Mouse (Mus musculus): ENCODE data around the gene Rmi2. TPM values are rescaled to one million over a fixed set of nuclear protein-coding genes. Genes with fewer than 3 reads are reported as not detected.

Gene Rmi2
- polyA plus RNA-seq, 1 experiment: 3.8 TPM

DNA sequence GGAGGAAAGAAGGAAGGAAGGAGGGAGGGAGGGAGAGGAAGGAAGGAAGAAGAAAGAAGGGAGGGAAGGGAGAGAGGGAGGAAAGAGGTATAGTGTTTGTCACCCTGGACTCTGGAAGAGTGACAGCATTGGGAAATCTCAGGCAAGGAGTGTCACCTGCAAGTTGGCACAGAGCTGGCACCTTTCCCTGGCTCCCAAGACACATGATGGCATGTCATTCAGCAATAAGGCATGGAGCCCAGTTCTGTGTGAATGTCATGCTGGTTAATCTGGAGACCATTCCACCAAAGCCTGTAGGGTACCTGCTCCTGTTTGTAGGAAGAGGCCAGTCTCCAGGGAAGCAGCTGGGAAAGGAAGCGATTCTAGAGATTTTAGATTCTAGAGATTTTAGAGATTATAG is 24.5 kb upstream of the Rmi2 start:
- no peak for TF ChIP-seq POLR2A (IDR thresholded peaks at IDR 0.05; ENCODE audit: insufficient read depth, low read length)
- no peak for TF ChIP-seq EP300 (IDR thresholded peaks at IDR 0.05; ENCODE audit: insufficient read depth, low read depth, low read length)
- no peak for TF ChIP-seq CTCF (IDR thresholded peaks at IDR 0.05; ENCODE audit: low read depth, low read length)
- Histone ChIP-seq H3K36me3 (ENCODE audit: control insufficient read depth, insufficient read depth, low read length, poor library complexity, severe bottlenecking) (no peaks in the 10 kb centered on the region), H3K9ac (ENCODE audit: low read depth, poor library complexity, severe bottlenecking) (no peak overlapping the region), H3K4me1 (ENCODE audit: control insufficient read depth, insufficient read depth, low read length) (no peaks in the 10 kb centered on the region), H3K27me3 (ENCODE audit: control insufficient read depth, insufficient read depth, low read length, poor library complexity, severe bottlenecking) (no peaks in the 10 kb centered on the region), H3K9me3 (replicated peaks; ENCODE audit: control insufficient read depth, insufficient read depth, low read length, poor library complexity, severe bottlenecking) (no peaks in the 10 kb centered on the region), H3K27ac (ENCODE audit: insufficient read depth, low read length) (no peak overlapping the region), H3K4me3 (ENCODE audit: low read depth, low read length) (no peak overlapping the region)

GRCm38 (mm10) chr16:10812865-10813371 is 21.9 kb upstream of the Rmi2 start, which contains the start of gene Gm11172:
TSS of gene Gm11172 (plus strand) at chr16:10812915.
- H3K4me1 ChIP-seq (ENCODE audit: control insufficient read depth, insufficient read depth, low read length): no peaks in the 10 kb centered on the region
- no peak within 1 kb of the TSS for H3K9ac ChIP-seq (ENCODE audit: low read depth, poor library complexity, severe bottlenecking)
- no peaks in the 10 kb centered on the region for H3K27me3 ChIP-seq (ENCODE audit: control insufficient read depth, insufficient read depth, low read length, poor library complexity, severe bottlenecking)
- TF ChIP-seq CTCF (IDR thresholded peaks at IDR 0.05; ENCODE audit: low read depth, low read length) (no peak), POLR2A (IDR thresholded peaks at IDR 0.05; ENCODE audit: insufficient read depth, low read length) (no peak), EP300 (IDR thresholded peaks at IDR 0.05; ENCODE audit: insufficient read depth, low read depth, low read length) (no peak)
- H3K4me3 ChIP-seq (ENCODE audit: low read depth, low read length): no peak within 1 kb of the TSS
- H3K36me3 ChIP-seq (ENCODE audit: control insufficient read depth, insufficient read depth, low read length, poor library complexity, severe bottlenecking): no peaks in the 10 kb centered on the region
- H3K27ac ChIP-seq (ENCODE audit: insufficient read depth, low read length): no peak within 1 kb of the TSS
- H3K9me3 ChIP-seq (replicated peaks; ENCODE audit: control insufficient read depth, insufficient read depth, low read length, poor library complexity, severe bottlenecking): no peaks in the 10 kb centered on the region

DNA sequence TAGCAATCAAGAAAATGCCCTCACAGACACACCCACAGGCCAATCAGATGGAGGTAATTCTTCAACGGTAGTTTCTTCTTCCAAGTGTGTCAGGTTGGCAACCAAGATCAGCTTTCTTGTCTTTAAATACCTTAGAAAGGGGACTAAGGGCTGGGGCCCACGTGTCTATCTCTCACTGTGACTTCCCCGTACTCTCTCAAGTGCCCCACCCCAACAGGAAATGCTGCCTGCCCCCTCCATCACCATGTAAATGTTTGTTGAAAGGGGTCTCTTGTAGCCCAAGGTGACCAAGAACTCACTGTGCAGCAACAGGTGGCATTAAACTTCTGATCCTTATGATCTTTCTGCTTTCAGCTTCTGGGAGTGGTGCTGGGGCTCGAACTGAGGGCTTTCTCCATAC is 21.1 kb upstream of the Rmi2 start:
- TF ChIP-seq CTCF (IDR thresholded peaks at IDR 0.05; ENCODE audit: low read depth, low read length) (no peak), EP300 (IDR thresholded peaks at IDR 0.05; ENCODE audit: insufficient read depth, low read depth, low read length) (no peak), POLR2A (IDR thresholded peaks at IDR 0.05; ENCODE audit: insufficient read depth, low read length) (no peak)
- Histone ChIP-seq H3K27me3 (ENCODE audit: control insufficient read depth, insufficient read depth, low read length, poor library complexity, severe bottlenecking) (no peaks in the 10 kb centered on the region), H3K4me1 (ENCODE audit: control insufficient read depth, insufficient read depth, low read length) (no peaks in the 10 kb centered on the region), H3K27ac (ENCODE audit: insufficient read depth, low read length) (no peak overlapping the region), H3K36me3 (ENCODE audit: control insufficient read depth, insufficient read depth, low read length, poor library complexity, severe bottlenecking) (no peaks in the 10 kb centered on the region), H3K4me3 (ENCODE audit: low read depth, low read length) (no peak overlapping the region), H3K9ac (ENCODE audit: low read depth, poor library complexity, severe bottlenecking) (no peak overlapping the region), H3K9me3 (replicated peaks; ENCODE audit: control insufficient read depth, insufficient read depth, low read length, poor library complexity, severe bottlenecking) (no peaks in the 10 kb centered on the region)

- no peak overlapping the region for H3K27ac ChIP-seq (ENCODE audit: insufficient read depth, low read length)
- H3K9me3 ChIP-seq (replicated peaks; ENCODE audit: control insufficient read depth, insufficient read depth, low read length, poor library complexity, severe bottlenecking): no peaks in the 10 kb centered on the region
- no peak overlapping the region for H3K4me3 ChIP-seq (ENCODE audit: low read depth, low read length)
- H3K36me3 ChIP-seq (ENCODE audit: control insufficient read depth, insufficient read depth, low read length, poor library complexity, severe bottlenecking): no peaks in the 10 kb centered on the region
- H3K27me3 ChIP-seq (ENCODE audit: control insufficient read depth, insufficient read depth, low read length, poor library complexity, severe bottlenecking): no peaks in the 10 kb centered on the region
- TF ChIP-seq CTCF (IDR thresholded peaks at IDR 0.05; ENCODE audit: low read depth, low read length) (no peak), POLR2A (IDR thresholded peaks at IDR 0.05; ENCODE audit: insufficient read depth, low read length) (no peak), EP300 (IDR thresholded peaks at IDR 0.05; ENCODE audit: insufficient read depth, low read depth, low read length) (no peak)
- no peak overlapping the region for H3K9ac ChIP-seq (ENCODE audit: low read depth, poor library complexity, severe bottlenecking)
- H3K4me1 ChIP-seq (ENCODE audit: control insufficient read depth, insufficient read depth, low read length): no peaks in the 10 kb centered on the region
These were observed 20.0 kb upstream of the Rmi2 start for GRCm38 (mm10) chr16:10814864-10815263.

DNA sequence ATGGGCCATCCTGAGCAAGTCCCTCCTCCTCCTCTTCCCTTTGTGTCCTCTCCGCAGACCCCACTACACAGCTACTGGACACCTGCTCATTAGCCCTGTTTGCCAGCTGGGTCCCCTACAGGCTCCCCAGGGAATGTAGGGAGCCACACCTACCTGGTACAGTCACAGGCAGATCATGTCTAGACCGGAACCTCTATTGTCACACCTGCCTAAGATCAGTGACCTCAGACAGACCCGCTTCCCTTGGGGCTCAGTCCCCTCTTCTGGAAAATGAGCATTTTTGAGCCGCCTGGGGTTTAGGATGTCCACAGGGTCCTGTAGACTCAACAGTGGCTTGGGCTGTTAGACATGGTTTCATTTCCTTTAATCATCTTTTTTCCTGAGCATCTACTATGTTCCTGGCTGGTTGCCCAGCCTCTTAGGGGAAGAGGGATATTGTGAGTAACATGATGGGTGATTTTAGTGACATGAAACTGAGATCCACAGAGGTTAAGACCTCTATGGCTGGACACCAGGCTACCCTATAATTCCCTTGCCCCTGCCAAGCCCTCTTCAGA is 16.2 kb upstream of the Rmi2 start:
- Histone ChIP-seq H3K27me3 (ENCODE audit: control insufficient read depth, insufficient read depth, low read length, poor library complexity, severe bottlenecking) (no peaks in the 10 kb centered on the region), H3K27ac (ENCODE audit: insufficient read depth, low read length) (no peak overlapping the region), H3K4me1 (ENCODE audit: control insufficient read depth, insufficient read depth, low read length) (no peaks in the 10 kb centered on the region), H3K9me3 (replicated peaks; ENCODE audit: control insufficient read depth, insufficient read depth, low read length, poor library complexity, severe bottlenecking) (no peaks in the 10 kb centered on the region), H3K36me3 (ENCODE audit: control insufficient read depth, insufficient read depth, low read length, poor library complexity, severe bottlenecking) (no peaks in the 10 kb centered on the region), H3K4me3 (ENCODE audit: low read depth, low read length) (no peak overlapping the region), H3K9ac (ENCODE audit: low read depth, poor library complexity, severe bottlenecking) (no peak overlapping the region)
- no peak for TF ChIP-seq CTCF (IDR thresholded peaks at IDR 0.05; ENCODE audit: low read depth, low read length)
- no peak for TF ChIP-seq EP300 (IDR thresholded peaks at IDR 0.05; ENCODE audit: insufficient read depth, low read depth, low read length)
- TF ChIP-seq POLR2A (IDR thresholded peaks at IDR 0.05; ENCODE audit: insufficient read depth, low read length): no peak

DNA sequence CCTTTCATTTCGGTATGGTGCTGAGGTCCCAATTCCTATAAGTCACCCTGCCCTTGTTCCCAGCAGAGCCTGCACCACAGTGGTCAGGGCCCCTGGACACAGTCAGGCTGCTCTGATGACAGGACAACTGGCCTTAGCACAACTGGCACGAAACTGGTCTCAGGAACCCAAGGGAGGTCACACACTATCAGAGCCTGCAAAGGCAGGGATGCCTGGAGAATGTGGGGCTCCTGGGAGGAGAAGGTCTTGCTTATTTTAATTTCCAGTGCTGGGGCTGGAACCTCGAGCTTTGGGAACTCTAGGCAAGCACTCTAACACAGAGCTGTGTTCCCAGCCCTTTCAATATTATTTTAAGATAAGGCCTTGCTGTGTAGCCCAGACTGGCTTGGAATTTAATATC is 14.9 kb upstream of the Rmi2 start:
- no peaks in the 10 kb centered on the region for H3K27me3 ChIP-seq (ENCODE audit: control insufficient read depth, insufficient read depth, low read length, poor library complexity, severe bottlenecking)
- no peak overlapping the region for H3K27ac ChIP-seq (ENCODE audit: insufficient read depth, low read length)
- H3K4me3 ChIP-seq (ENCODE audit: low read depth, low read length): no peak overlapping the region
- no peaks in the 10 kb centered on the region for H3K9me3 ChIP-seq (replicated peaks; ENCODE audit: control insufficient read depth, insufficient read depth, low read length, poor library complexity, severe bottlenecking)
- H3K4me1 ChIP-seq (ENCODE audit: control insufficient read depth, insufficient read depth, low read length): no peaks in the 10 kb centered on the region
- H3K36me3 ChIP-seq (ENCODE audit: control insufficient read depth, insufficient read depth, low read length, poor library complexity, severe bottlenecking): no peaks in the 10 kb centered on the region
- H3K9ac ChIP-seq (ENCODE audit: low read depth, poor library complexity, severe bottlenecking): no peak overlapping the region
- TF ChIP-seq CTCF (IDR thresholded peaks at IDR 0.05; ENCODE audit: low read depth, low read length): no peak
- TF ChIP-seq POLR2A (IDR thresholded peaks at IDR 0.05; ENCODE audit: insufficient read depth, low read length): no peak
- no peak for TF ChIP-seq EP300 (IDR thresholded peaks at IDR 0.05; ENCODE audit: insufficient read depth, low read depth, low read length)
